Mouse (Mus musculus) left cerebral cortex, postnatal 36 days (tissue): ENCODE measurements around the gene Hint1. TPM values are rescaled to one million over a fixed set of nuclear protein-coding genes. Genes with fewer than 3 reads are reported as not detected.
"Not testable (repeated sequence)": the region's sequence is repeated elsewhere in the genome, so short reads cannot be mapped to it uniquely, and the experiment has no call there.

Experiments used
- DNase-seq, 2 experiments: peaks; one replicate each; pipeline ENCODE4 v3.0.0; 2021 to 2022; ENCODE audit warnings: low spot score in 2 of 2, mixed read lengths in 1 of 2
- intact Hi-C: fragments of 180-260 bp; cut with DNase I; formaldehyde crosslinking; loops from one replicate; pipeline ENCODE4 v1.15.1; 2025
- total RNA-seq, 2 experiments: library from RNA; stranded (reverse); gene quantifications; 2 replicates each; pipeline ENCODE4 v1.2.3; 2021

Hint1 gene
- total RNA-seq, 2 experiments from 2014 or later: 231 to 246 TPM

- intact Hi-C loops: loop anchor here (5.0 kb wide), 1 partner anchor 202 kb away; no protein-coding TSS in a partner anchor
- no peak for DNase-seq
Observed at GRCm38 (mm10) chr11:54884937-54885336, 18.8 kb downstream of the Hint1 start.

GRCm38 (mm10) chr11:54885406-54885805 lies 19.2 kb downstream of the Hint1 start:
- DNase-seq: no peak
- intact Hi-C loops: no loop called here

GRCm38 (mm10) chr11:54887927-54888326 lies 21.7 kb downstream of the Hint1 start:
- intact Hi-C loops: no loop called here
- DNase-seq: no peak

GRCm38 (mm10) chr11:54891341-54891740 lies 25.2 kb downstream of the Hint1 start:
- intact Hi-C loops: no loop called here
- DNase-seq: no peak

- intact Hi-C loops: no loop called here
- no peak for DNase-seq
Observed at GRCm38 (mm10) chr11:54892091-54892490, 25.9 kb downstream of the Hint1 start.

- no peak for DNase-seq
- intact Hi-C loops: no loop called here
Observed at GRCm38 (mm10) chr11:54894589-54894988, 28.4 kb downstream of the Hint1 start.

- intact Hi-C loops, DNase-seq: not testable (repeated sequence)
Observed at GRCm38 (mm10) chr11:54896646-54897045, 30.5 kb downstream of the Hint1 start.

GRCm38 (mm10) chr11:54897470-54897869 lies 31.3 kb downstream of the Hint1 start:
- no peak for DNase-seq
- intact Hi-C loops: no loop called here

GRCm38 (mm10) chr11:54899657-54900056 lies 33.5 kb downstream of the Hint1 start:
- no peak for DNase-seq
- intact Hi-C loops: no loop called here

GRCm38 (mm10) chr11:54902333-54903323 lies 36.4 kb downstream of the Hint1 start, which contains the start of gene Gpx3:
TSS of gene Gpx3 (plus strand) at chr11:54902453.
- DNase-seq: peak; percentile 40 to 49
- intact Hi-C loops: no loop called here

GRCm38 (mm10) chr11:54903339-54903738 lies 37.2 kb downstream of the Hint1 start:
- intact Hi-C loops: no loop called here
- no peak for DNase-seq

- intact Hi-C loops: no loop called here
- DNase-seq: no peak
Observed at GRCm38 (mm10) chr11:54903940-54904706, 37.9 kb downstream of the Hint1 start.

- DNase-seq: no peak
Observed at GRCm38 (mm10) chr11:54905086-54905485, 38.9 kb downstream of the Hint1 start.

GRCm38 (mm10) chr11:54905931-54906330 lies 39.7 kb downstream of the Hint1 start:
- DNase-seq: no peak
- intact Hi-C loops: no loop called here

More at GRCm38 (mm10) chr11:54905086-54905485, 38.9 kb downstream of the Hint1 start:
- intact Hi-C loops: no loop called here

GRCm38 (mm10) chr11:54906466-54906865 lies 40.3 kb downstream of the Hint1 start:
- intact Hi-C loops: no loop called here
- DNase-seq: no peak

GRCm38 (mm10) chr11:54907259-54907658 lies 41.1 kb downstream of the Hint1 start:
- intact Hi-C loops: no loop called here
- DNase-seq: no peak

GRCm38 (mm10) chr11:54909273-54909672 lies 43.1 kb downstream of the Hint1 start:
- no peak for DNase-seq
- intact Hi-C loops: no loop called here

- intact Hi-C loops: no loop called here
- DNase-seq: no peak
Observed at GRCm38 (mm10) chr11:54910081-54910665, 44.0 kb downstream of the Hint1 start.

- no peak for DNase-seq
- intact Hi-C loops: no loop called here
Observed at GRCm38 (mm10) chr11:54911201-54911600, 45.0 kb downstream of the Hint1 start.
